Mouse (Mus musculus) stomach, embryonic 16.5 days (tissue): Measurements from ENCODE around the gene Gli1. TPM values are rescaled to one million over a fixed set of nuclear protein-coding genes. Genes with fewer than 3 reads are reported as not detected.

ENCODE experiments used
- ATAC-seq: fragments of 200-750 bp; cut with Nextera tagmentation; 2 replicates; pipeline ENCODE4 v1.8.0; 2017; ENCODE audit warnings: moderate number of reproducible peaks, moderate TSS enrichment; ENCODE audit not compliant: insufficient read depth, low FRiP score
- H3K27ac ChIP-seq: fragments of 300-500 bp; sonication (generic); 2 replicates; pipeline ENCODE4 v1.5.1; 2014; ENCODE audit warnings: low read length
- H3K27me3 ChIP-seq: fragments of 300-500 bp; sonication (generic); 2 replicates; pipeline ENCODE4 v1.6.1; 2014; ENCODE audit warnings: low read length, control low read depth, mixed read lengths; ENCODE audit not compliant: control insufficient read depth, insufficient read depth
- H3K36me3 ChIP-seq: fragments of 300-500 bp; sonication (generic); 2 replicates; pipeline ENCODE4 v1.6.1; 2014; ENCODE audit warnings: low read length; ENCODE audit not compliant: control insufficient read depth, insufficient read depth
- H3K4me1 ChIP-seq: fragments of 300-500 bp; sonication (generic); 2 replicates; pipeline ENCODE4 v1.6.1; 2014; ENCODE audit warnings: low read length, control low read depth, mixed read lengths; ENCODE audit not compliant: control insufficient read depth, insufficient read depth
- H3K4me2 ChIP-seq: fragments of 300-500 bp; sonication (generic); 2 replicates; pipeline ENCODE4 v1.6.1; 2014; ENCODE audit warnings: low read depth, low read length, mixed read lengths
- H3K4me3 ChIP-seq: fragments of 300-500 bp; sonication (generic); replicated peaks from 2 replicates; pipeline ENCODE4 v1.5.1; 2014; ENCODE audit warnings: mild to moderate bottlenecking, low read length
- H3K9ac ChIP-seq: fragments of 300-500 bp; sonication (generic); 2 replicates; pipeline ENCODE4 v1.6.1; 2014; ENCODE audit warnings: low read length
- H3K9me3 ChIP-seq: fragments of 300-500 bp; sonication (generic); replicated peaks from 2 replicates; pipeline ENCODE4 v1.6.1; 2016; ENCODE audit warnings: low read length, control low read depth; ENCODE audit not compliant: control insufficient read depth
- whole genome bisulfite sequencing: fragments of 180-500 bp; shearing (Covaris S2); extraction: QIAGEN DNeasy Blood & Tissue Kit; methylation state at CpG from one replicate; pipeline ENCODE4 v1.1.7; 2014; 5-methylcytosine and 5-hydroxymethylcytosine counted together
- polyA plus RNA-seq: library from polyadenylated mRNA; unstranded; fragments of >200 nt; fragmentation: Nextera tagmentation; extraction: Ambion mirVana; gene quantifications from 2 replicates; pipeline ENCODE4 v1.2.1, GENCODE M21; 2015

Gene Gli1
- polyA plus RNA-seq, 1 experiment from 2014 or later: 9.8 TPM

- Histone ChIP-seq H3K9me3 (no peaks in the 10 kb centered on the region), H3K4me3 (peak overlapping the region; percentile 63), H3K4me1 (peaks cover 54% of the 10 kb centered on the region), H3K27ac (peak overlapping the region; percentile 100), H3K36me3 (peaks cover 16% of the 10 kb centered on the region), H3K9ac (peak overlapping the region; percentile 89), H3K4me2 (peak overlapping the region; percentile 73), H3K27me3 (no peaks in the 10 kb centered on the region)
- WGBS: 0% methylated on average over 3 of the region's 3 CpGs
- ATAC-seq: no peak
These were observed 53.9 kb downstream of the Gli1 start for GRCm38 (mm10) chr10:127287936-127288293.

GRCm38 (mm10) chr10:127287271-127287935 is 54.4 kb downstream of the Gli1 start:
- 54% methylated on average over 15 of the region's 15 CpGs for WGBS
- ATAC-seq: no peak
- peaks cover 49% of the 10 kb centered on the region for H3K4me1 ChIP-seq

GRCm38 (mm10) chr10:127286730-127287129 is 55.0 kb downstream of the Gli1 start:
- Histone ChIP-seq H3K36me3 (peaks cover 25% of the 10 kb centered on the region), H3K9ac (peak overlapping the region; percentile 89), H3K9me3 (no peaks in the 10 kb centered on the region), H3K4me2 (peak overlapping the region; percentile 73), H3K4me3 (peak overlapping the region; percentile 63), H3K27ac (no peak overlapping the region), H3K27me3 (no peaks in the 10 kb centered on the region), H3K4me1 (peaks cover 42% of the 10 kb centered on the region)
- WGBS: 38% methylated on average over 7 of the region's 7 CpGs
- ATAC-seq: no peak

More at GRCm38 (mm10) chr10:127287271-127287935, 54.4 kb downstream of the Gli1 start:
- Histone ChIP-seq H3K4me3 (peak overlapping the region; percentile 63), H3K9ac (peak overlapping the region; percentile 89), H3K4me2 (peak overlapping the region; percentile 73), H3K36me3 (peaks cover 19% of the 10 kb centered on the region), H3K27ac (peak overlapping the region; percentile 100), H3K9me3 (no peaks in the 10 kb centered on the region), H3K27me3 (no peaks in the 10 kb centered on the region)

GRCm38 (mm10) chr10:127286194-127286593 is 55.6 kb downstream of the Gli1 start:
- H3K4me3 ChIP-seq: no peak overlapping the region
- peaks cover 29% of the 10 kb centered on the region for H3K36me3 ChIP-seq
- H3K27ac ChIP-seq: no peak overlapping the region
- peaks cover 38% of the 10 kb centered on the region for H3K4me1 ChIP-seq
- ATAC-seq: no peak
- 68% methylated on average over 7 of the region's 7 CpGs for WGBS
- peak overlapping the region; percentile 73; the same call in 1 of the 2 replicates for H3K4me2 ChIP-seq
- H3K27me3 ChIP-seq: no peaks in the 10 kb centered on the region
- H3K9ac ChIP-seq: peak overlapping the region; percentile 89
- no peaks in the 10 kb centered on the region for H3K9me3 ChIP-seq

GRCm38 (mm10) chr10:127285644-127286043 is 56.1 kb downstream of the Gli1 start:
- Histone ChIP-seq H3K27me3 (no peaks in the 10 kb centered on the region), H3K4me2 (no peak overlapping the region), H3K9ac (peak overlapping the region; percentile 89; the same call in 1 of the 2 replicates), H3K36me3 (peaks cover 29% of the 10 kb centered on the region), H3K4me3 (no peak overlapping the region), H3K4me1 (peaks cover 38% of the 10 kb centered on the region), H3K9me3 (no peaks in the 10 kb centered on the region), H3K27ac (no peak overlapping the region)
- 76% methylated on average over 13 of the region's 13 CpGs for WGBS
- no peak for ATAC-seq

- WGBS: 66% methylated on average over 11 of the region's 11 CpGs
- no peak for ATAC-seq
- no peak overlapping the region for H3K9ac ChIP-seq
These were observed 56.9 kb downstream of the Gli1 start for GRCm38 (mm10) chr10:127284724-127285500.

GRCm38 (mm10) chr10:127284105-127284622 is 57.6 kb downstream of the Gli1 start:
- Histone ChIP-seq H3K27ac (no peak overlapping the region), H3K9me3 (no peaks in the 10 kb centered on the region), H3K4me3 (no peak overlapping the region), H3K9ac (no peak overlapping the region), H3K36me3 (peaks cover 34% of the 10 kb centered on the region), H3K4me1 (peaks cover 33% of the 10 kb centered on the region), H3K27me3 (no peaks in the 10 kb centered on the region), H3K4me2 (no peak overlapping the region)
- 85% methylated on average over 7 of the region's 7 CpGs for WGBS
- no peak for ATAC-seq

More at GRCm38 (mm10) chr10:127284724-127285500, 56.9 kb downstream of the Gli1 start:
- no peaks in the 10 kb centered on the region for H3K9me3 ChIP-seq
- no peak overlapping the region; the same call in 1 of the 2 replicates for H3K27ac ChIP-seq
- H3K4me3 ChIP-seq: no peak overlapping the region
- peaks cover 31% of the 10 kb centered on the region for H3K36me3 ChIP-seq
- H3K4me2 ChIP-seq: no peak overlapping the region
- H3K4me1 ChIP-seq: peaks cover 36% of the 10 kb centered on the region
- no peaks in the 10 kb centered on the region for H3K27me3 ChIP-seq

GRCm38 (mm10) chr10:127282620-127283215 is 59.1 kb downstream of the Gli1 start:
- Histone ChIP-seq H3K9me3 (no peaks in the 10 kb centered on the region), H3K4me3 (no peak overlapping the region), H3K4me2 (no peak overlapping the region), H3K36me3 (peaks cover 38% of the 10 kb centered on the region), H3K27me3 (no peaks in the 10 kb centered on the region), H3K4me1 (peaks cover 30% of the 10 kb centered on the region), H3K9ac (no peak overlapping the region), H3K27ac (no peak overlapping the region)
- 74% methylated on average over 13 of the region's 13 CpGs for WGBS
- no peak for ATAC-seq

GRCm38 (mm10) chr10:127281316-127281715 is 60.5 kb downstream of the Gli1 start:
- no peaks in the 10 kb centered on the region for H3K9me3 ChIP-seq
- peaks cover 16% of the 10 kb centered on the region for H3K4me1 ChIP-seq
- H3K36me3 ChIP-seq: peaks cover 44% of the 10 kb centered on the region
- no peak overlapping the region for H3K4me3 ChIP-seq
- H3K4me2 ChIP-seq: no peak overlapping the region
- H3K9ac ChIP-seq: no peak overlapping the region
- no peaks in the 10 kb centered on the region for H3K27me3 ChIP-seq
- WGBS: 87% methylated on average over 8 of the region's 8 CpGs
- no peak overlapping the region for H3K27ac ChIP-seq
- no peak for ATAC-seq
